Mouse (Mus musculus) gastrocnemius, adult 8-10 months (tissue): ENCODE data around the gene Ltn1. TPM values are rescaled to one million over a fixed set of nuclear protein-coding genes. Genes with fewer than 3 reads are reported as not detected.
A peak's percentile ranks its signal among the peaks of the same experiment; 100 is the strongest.

Source experiments
- DNase-seq, 2 experiments: peaks; one replicate each; pipeline ENCODE4 v3.0.0; 2022; ENCODE audit warnings: low spot score in 2 of 2
- total RNA-seq, 4 experiments: library from RNA; stranded (reverse); gene quantifications; 2 replicates each; pipeline ENCODE4 v1.2.4; 2022

The Ltn1 gene
- total RNA-seq, 4 experiments from 2014 or later = 26.2 to 32.7 (median 28.6) TPM

- DNase-seq = peak; percentile 8 to 20
These were observed 38.4 kb downstream of the Ltn1 start for GRCm38 (mm10) chr16:87393813-87394548.

- DNase-seq = no peak
These were observed 44.9 kb downstream of the Ltn1 start for GRCm38 (mm10) chr16:87387444-87387977.

GRCm38 (mm10) chr16:87384366-87384765, 48.0 kb downstream of the Ltn1 start:
- DNase-seq = no peak

- DNase-seq = no peak
These were observed 49.4 kb downstream of the Ltn1 start for GRCm38 (mm10) chr16:87382996-87383395.

GRCm38 (mm10) chr16:87366445-87366844, 66.0 kb downstream of the Ltn1 start:
- no peak for DNase-seq

GRCm38 (mm10) chr16:87366035-87366434, 66.4 kb downstream of the Ltn1 start:
- no peak for DNase-seq

- no peak for DNase-seq
These were observed 68.2 kb downstream of the Ltn1 start for GRCm38 (mm10) chr16:87364231-87364630.

GRCm38 (mm10) chr16:87360096-87360495, 72.3 kb downstream of the Ltn1 start:
- no peak for DNase-seq

GRCm38 (mm10) chr16:87354748-87355147, 77.7 kb downstream of the Ltn1 start:
- DNase-seq = no peak

GRCm38 (mm10) chr16:87354075-87354583, 78.3 kb downstream of the Ltn1 start, which contains the start of gene N6amt1:
Gene N6amt1, plus strand, starts transcription at chr16:87354185.
- DNase-seq = peak; percentile 85 to 89

- DNase-seq = no peak
These were observed 78.8 kb downstream of the Ltn1 start for GRCm38 (mm10) chr16:87353605-87354004.

- no peak for DNase-seq
These were observed 80.9 kb downstream of the Ltn1 start for GRCm38 (mm10) chr16:87351386-87352105.

- no peak for DNase-seq
These were observed 84.3 kb downstream of the Ltn1 start for GRCm38 (mm10) chr16:87348133-87348532.

- no peak for DNase-seq
These were observed 91.3 kb downstream of the Ltn1 start for GRCm38 (mm10) chr16:87341043-87341572.

- no peak for DNase-seq
These were observed 97.7 kb downstream of the Ltn1 start for GRCm38 (mm10) chr16:87334756-87335155.

GRCm38 (mm10) chr16:87329986-87330385, 102.4 kb downstream of the Ltn1 start:
- peak in 1 of 2 experiments; percentile 27 for DNase-seq

Other genes starting within 250 kb of the Ltn1 start
- 10 to 100 TPM in 1 of 4 experiments, 1 to 10 TPM in 3; 7.9 to 10.7 (median 8.8) TPM for gene N6amt1, start 78.4 kb downstream of the Ltn1 start, total RNA-seq
- 1 to 10 TPM; 1.7 to 2.0 (median 1.9) TPM for gene Rwdd2b, start 8.0 kb upstream of the Ltn1 start, total RNA-seq
- gene Usp16, start 22.1 kb upstream of the Ltn1 start, total RNA-seq = 10 to 100 TPM; 55.6 to 73.7 (median 58.3) TPM
- 100 to 1,000 TPM; 100 to 122 (median 106) TPM for gene Cct8, start 63.3 kb upstream of the Ltn1 start, total RNA-seq
- 10 to 100 TPM in 2 of 4 experiments, 1 to 10 TPM in 2; 4.5 to 12.3 (median 9.6) TPM for gene Map3k7cl, start 120.7 kb upstream of the Ltn1 start, total RNA-seq